Mouse (Mus musculus): ENCODE measurements at regions not wholly inside any gene's neighbourhood (a gene's known extent, or its start where the extent isn't known, plus 50 kb on each side); places are given as distances from the start of the nearest gene placed in this dataset.

DNA sequence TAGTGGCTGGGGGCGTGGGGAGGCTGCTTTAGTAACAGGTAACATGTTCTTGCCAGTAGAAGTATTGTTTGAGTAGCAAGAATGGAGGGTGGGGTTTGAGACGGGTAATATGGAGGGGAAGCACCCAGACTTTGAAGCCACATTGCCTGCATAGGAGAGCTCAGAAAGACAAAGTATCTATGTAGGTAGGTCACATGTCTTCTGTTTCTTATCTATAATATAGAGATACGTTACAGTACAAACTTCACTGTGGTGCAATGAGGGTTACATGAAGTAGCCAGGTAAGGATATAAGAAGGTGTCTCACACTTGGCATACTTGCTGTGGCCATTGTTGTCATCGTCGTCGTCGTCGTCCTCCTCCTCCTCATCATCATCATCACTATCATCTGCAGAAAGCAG is 77.6 kb upstream of the Slco3a1 start:
- TF ChIP-seq CTCF (conservative IDR thresholded peaks at IDR 0.05; ENCODE audit: low read length) (no peak), NANOG (IDR thresholded peaks at IDR 0.05; ENCODE audit: borderline replicate concordance, low read length) (no peak)
